Mouse (Mus musculus) forebrain, embryonic 12.5 days (tissue): Measurements from ENCODE around the gene Tmem87a. TPM values are rescaled to one million over a fixed set of nuclear protein-coding genes. Genes with fewer than 3 reads are reported as not detected.

Experiments used
- ATAC-seq: fragments of 200-750 bp; cut with Nextera tagmentation; 2 replicates; pipeline ENCODE4 v1.8.0; 2017; ENCODE audit warnings: moderate TSS enrichment; ENCODE audit not compliant: low FRiP score
- H3K27ac ChIP-seq: fragments of 300-500 bp; sonication (generic); 2 replicates; pipeline ENCODE4 v1.5.1; 2016; ENCODE audit warnings: mild to moderate bottlenecking
- H3K27me3 ChIP-seq: fragments of 300-500 bp; sonication (generic); 2 replicates; pipeline ENCODE4 v1.6.1; 2016; ENCODE audit warnings: mild to moderate bottlenecking
- H3K36me3 ChIP-seq: fragments of 300-500 bp; sonication (generic); replicated peaks from 2 replicates; pipeline ENCODE4 v1.6.1; 2016; ENCODE audit warnings: mild to moderate bottlenecking
- H3K4me1 ChIP-seq: fragments of 300-500 bp; sonication (generic); 2 replicates; pipeline ENCODE4 v1.6.1; 2016
- H3K4me2 ChIP-seq: fragments of 300-500 bp; sonication (generic); 2 replicates; pipeline ENCODE4 v1.6.1; 2016; ENCODE audit warnings: mild to moderate bottlenecking, moderate library complexity
- H3K4me3 ChIP-seq: fragments of 300-500 bp; sonication (generic); replicated peaks from 2 replicates; pipeline ENCODE4 v1.5.1; 2016; ENCODE audit warnings: mild to moderate bottlenecking
- H3K9ac ChIP-seq: fragments of 300-500 bp; sonication (generic); 2 replicates; pipeline ENCODE4 v1.6.1; 2016; ENCODE audit warnings: mild to moderate bottlenecking
- H3K9me3 ChIP-seq: fragments of 300-500 bp; sonication (generic); 2 replicates; pipeline ENCODE4 v1.6.1; 2016
- WGBS: fragments of 180-500 bp; shearing (Covaris S2); methylation state at CpG from one replicate; pipeline ENCODE4 v1.1.7; 2016; 5-methylcytosine and 5-hydroxymethylcytosine counted together
- polyA plus RNA-seq: library from polyadenylated mRNA; unstranded; fragments of >200 nt; fragmentation: Nextera tagmentation; extraction: Ambion mirVana; gene quantifications from 2 replicates; pipeline ENCODE4 v1.2.1, GENCODE M21; 2016

The Tmem87a gene
- polyA plus RNA-seq, 1 experiment from 2014 or later, result 10.2 TPM

DNA sequence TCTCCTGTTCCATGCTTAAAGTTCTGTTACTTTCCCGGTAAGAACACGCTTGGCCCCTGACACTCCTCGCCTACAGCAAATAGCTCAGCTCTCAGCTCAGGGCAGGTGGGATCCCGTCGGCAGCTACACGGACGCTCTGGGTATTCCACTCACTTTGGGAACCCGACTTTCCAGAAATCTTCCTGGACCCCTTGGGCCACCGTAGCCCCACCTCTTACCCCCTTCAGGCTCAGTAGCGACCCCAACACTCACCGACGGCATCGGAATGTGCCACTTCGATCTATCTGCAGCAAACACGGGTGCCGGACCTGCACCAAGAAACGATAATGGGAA lies 294 bp downstream of the Tmem87a start, which contains the start of gene Ganc:
Gene Ganc, plus strand, starts transcription at position 244 of the 333 bp plus-strand sequence.
- under 1% methylated on average over 17 of the region's 17 CpGs for WGBS
- no peaks in the 10 kb centered on the region; the same call in 1 of the 2 replicates for H3K9me3 ChIP-seq
- peak within 1 kb of the TSS; percentile 77 for H3K4me3 ChIP-seq
- H3K4me1 ChIP-seq, result peaks cover 19% of the 10 kb centered on the region
- H3K36me3 ChIP-seq, result no peaks in the 10 kb centered on the region; the same call in 1 of the 2 replicates
- H3K9ac ChIP-seq, result peak within 1 kb of the TSS; percentile 85
- peak within 1 kb of the TSS; percentile 73 for H3K4me2 ChIP-seq
- no peaks in the 10 kb centered on the region for H3K27me3 ChIP-seq
- peak; percentile 86 for ATAC-seq
- H3K27ac ChIP-seq, result peak within 1 kb of the TSS; percentile 93

GRCm38 (mm10) chr2:120402813-120403212 lies 1.1 kb downstream of the Tmem87a start:
- 62% methylated on average over 3 of the region's 3 CpGs for WGBS
- Histone ChIP-seq H3K36me3 (peaks cover 6% of the 10 kb centered on the region; the same call in 1 of the 2 replicates), H3K4me2 (peak overlapping the region; percentile 73), H3K9ac (no peak overlapping the region), H3K9me3 (no peaks in the 10 kb centered on the region), H3K27ac (no peak overlapping the region), H3K4me1 (peaks cover 19% of the 10 kb centered on the region), H3K4me3 (peak overlapping the region; percentile 77), H3K27me3 (no peaks in the 10 kb centered on the region)
- no peak for ATAC-seq

GRCm38 (mm10) chr2:120397951-120398350 lies 6.0 kb downstream of the Tmem87a start:
- no peak overlapping the region for H3K4me3 ChIP-seq
- H3K27ac ChIP-seq, result no peak overlapping the region
- peaks cover 32% of the 10 kb centered on the region for H3K36me3 ChIP-seq
- no peak overlapping the region for H3K9ac ChIP-seq
- ATAC-seq, result no peak
- no peaks in the 10 kb centered on the region for H3K9me3 ChIP-seq
- no peak overlapping the region for H3K4me2 ChIP-seq
- H3K4me1 ChIP-seq, result peaks cover 8% of the 10 kb centered on the region
- 91% methylated on average over 1 of the region's 1 CpGs for WGBS
- H3K27me3 ChIP-seq, result no peaks in the 10 kb centered on the region

DNA sequence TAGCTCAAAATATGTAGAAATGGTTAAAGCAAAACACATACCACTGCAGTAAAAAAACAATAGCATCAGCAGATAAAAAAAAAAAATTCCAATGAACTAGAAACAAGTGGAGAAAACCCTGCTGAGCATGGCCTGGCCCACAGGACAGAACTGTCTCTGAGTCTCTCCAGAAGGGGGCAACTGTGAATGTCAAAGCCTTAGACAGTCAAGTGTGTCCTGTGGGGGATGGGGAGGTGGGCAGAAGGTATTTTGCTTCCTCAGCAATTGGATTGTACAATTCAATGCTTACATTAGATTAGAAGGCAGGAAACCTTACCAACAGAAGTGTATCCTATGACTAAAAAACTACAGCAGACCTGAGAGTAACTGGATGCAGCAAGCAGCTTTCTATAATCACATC lies 11.5 kb downstream of the Tmem87a start:
- H3K36me3 ChIP-seq, result peaks cover 57% of the 10 kb centered on the region

GRCm38 (mm10) chr2:120390934-120391333 lies 13.0 kb downstream of the Tmem87a start:
- Histone ChIP-seq H3K27ac (no peak overlapping the region), H3K27me3 (no peaks in the 10 kb centered on the region), H3K36me3 (peaks cover 53% of the 10 kb centered on the region), H3K4me2 (no peak overlapping the region), H3K4me3 (no peak overlapping the region), H3K9me3 (no peaks in the 10 kb centered on the region), H3K4me1 (no peaks in the 10 kb centered on the region), H3K9ac (no peak overlapping the region)
- ATAC-seq, result no peak
- WGBS, result 100% methylated on average over 1 of the region's 1 CpGs

More for the DNA sequence above, 11.5 kb downstream of the Tmem87a start:
- Histone ChIP-seq H3K9me3 (no peaks in the 10 kb centered on the region), H3K9ac (no peak overlapping the region), H3K27me3 (no peaks in the 10 kb centered on the region), H3K4me3 (no peak overlapping the region), H3K4me2 (no peak overlapping the region), H3K27ac (no peak overlapping the region), H3K4me1 (no peaks in the 10 kb centered on the region)
- ATAC-seq, result no peak

DNA sequence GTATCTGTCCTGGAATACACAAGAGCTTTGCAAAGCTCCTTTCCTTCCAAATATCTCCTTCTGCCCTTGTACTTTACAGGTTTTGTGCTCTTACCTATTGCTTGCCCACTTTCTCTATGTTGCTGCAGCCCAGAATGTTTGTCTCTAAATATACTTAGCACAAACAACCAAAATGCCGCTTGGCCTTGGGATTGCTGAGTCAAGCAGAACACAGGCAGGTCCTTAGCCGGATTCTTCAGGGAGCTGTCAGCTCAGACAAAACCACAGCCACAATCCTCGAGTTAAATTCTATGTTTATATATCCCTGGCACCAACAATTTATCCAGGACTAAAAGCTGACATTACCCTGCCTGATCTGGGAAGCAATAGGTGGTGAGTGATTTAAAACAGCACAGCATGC lies 14.5 kb downstream of the Tmem87a start:
- H3K9ac ChIP-seq, result no peak overlapping the region
- H3K4me1 ChIP-seq, result no peaks in the 10 kb centered on the region
- 87% methylated on average over 3 of the region's 3 CpGs for WGBS
- peaks cover 49% of the 10 kb centered on the region for H3K36me3 ChIP-seq
- no peaks in the 10 kb centered on the region for H3K9me3 ChIP-seq
- H3K27me3 ChIP-seq, result no peaks in the 10 kb centered on the region
- H3K4me3 ChIP-seq, result no peak overlapping the region
- H3K27ac ChIP-seq, result no peak overlapping the region
- no peak overlapping the region for H3K4me2 ChIP-seq
- ATAC-seq, result no peak

DNA sequence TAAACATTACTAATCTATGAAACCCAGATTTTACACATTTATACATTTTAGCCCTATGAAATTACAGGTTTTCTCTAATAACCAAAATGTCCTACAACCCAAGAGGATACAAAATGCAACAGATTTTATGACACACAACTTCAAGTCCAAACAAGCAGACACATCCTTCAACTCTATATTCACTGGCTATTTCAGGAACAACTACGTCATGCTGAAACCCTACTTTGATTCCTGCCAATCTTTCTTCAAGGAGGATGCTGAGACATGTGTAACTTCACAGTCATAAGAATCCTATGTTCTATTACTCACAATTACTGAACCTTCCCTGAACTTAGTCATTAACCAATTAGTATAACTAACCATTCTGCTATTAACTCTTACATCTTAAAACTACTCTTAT lies 16.6 kb downstream of the Tmem87a start:
- no peak overlapping the region for H3K4me3 ChIP-seq
- ATAC-seq, result no peak
- no peaks in the 10 kb centered on the region for H3K9me3 ChIP-seq
- no peaks in the 10 kb centered on the region for H3K4me1 ChIP-seq
- WGBS, result 89% methylated on average over 1 of the region's 1 CpGs
- H3K36me3 ChIP-seq, result peaks cover 49% of the 10 kb centered on the region
- H3K27ac ChIP-seq, result no peak overlapping the region
- H3K4me2 ChIP-seq, result no peak overlapping the region
- H3K27me3 ChIP-seq, result no peaks in the 10 kb centered on the region
- H3K9ac ChIP-seq, result no peak overlapping the region

- Histone ChIP-seq H3K27ac (no peak overlapping the region), H3K4me3 (no peak overlapping the region), H3K4me2 (no peak overlapping the region), H3K9ac (no peak overlapping the region), H3K4me1 (no peaks in the 10 kb centered on the region), H3K36me3 (peaks cover 54% of the 10 kb centered on the region), H3K9me3 (no peaks in the 10 kb centered on the region), H3K27me3 (no peaks in the 10 kb centered on the region)
- 94% methylated on average over 1 of the region's 1 CpGs for WGBS
- ATAC-seq, result no peak
These were observed 17.6 kb downstream of the Tmem87a start for GRCm38 (mm10) chr2:120386264-120386663.

DNA sequence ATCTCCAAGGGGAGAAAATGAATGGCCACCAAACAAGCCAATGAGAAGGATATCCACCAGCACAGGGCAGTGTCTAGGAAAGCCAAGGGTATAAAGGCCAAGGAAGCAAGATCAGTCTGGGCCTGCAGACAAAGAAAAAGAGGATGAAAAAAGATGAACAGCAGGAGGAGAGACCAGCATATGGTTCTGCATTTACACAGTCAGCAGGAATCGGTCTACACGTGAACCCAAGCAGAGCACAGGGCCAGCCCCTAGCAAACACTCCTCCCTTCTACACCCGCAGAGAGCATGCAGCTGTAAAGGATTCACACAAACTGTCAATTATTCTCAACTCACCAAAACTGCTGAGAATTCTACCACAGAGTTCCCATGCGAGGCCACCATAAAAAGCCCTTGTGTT lies 30.1 kb downstream of the Tmem87a start:
- no peak for ATAC-seq
- no peaks in the 10 kb centered on the region for H3K27me3 ChIP-seq
- H3K4me1 ChIP-seq, result no peaks in the 10 kb centered on the region
- H3K9me3 ChIP-seq, result no peaks in the 10 kb centered on the region
- no peak overlapping the region for H3K4me3 ChIP-seq
- H3K36me3 ChIP-seq, result peaks cover 71% of the 10 kb centered on the region
- H3K9ac ChIP-seq, result no peak overlapping the region
- no peak overlapping the region for H3K4me2 ChIP-seq
- 87% methylated on average over 4 of the region's 4 CpGs for whole genome bisulfite sequencing
- H3K27ac ChIP-seq, result no peak overlapping the region

DNA sequence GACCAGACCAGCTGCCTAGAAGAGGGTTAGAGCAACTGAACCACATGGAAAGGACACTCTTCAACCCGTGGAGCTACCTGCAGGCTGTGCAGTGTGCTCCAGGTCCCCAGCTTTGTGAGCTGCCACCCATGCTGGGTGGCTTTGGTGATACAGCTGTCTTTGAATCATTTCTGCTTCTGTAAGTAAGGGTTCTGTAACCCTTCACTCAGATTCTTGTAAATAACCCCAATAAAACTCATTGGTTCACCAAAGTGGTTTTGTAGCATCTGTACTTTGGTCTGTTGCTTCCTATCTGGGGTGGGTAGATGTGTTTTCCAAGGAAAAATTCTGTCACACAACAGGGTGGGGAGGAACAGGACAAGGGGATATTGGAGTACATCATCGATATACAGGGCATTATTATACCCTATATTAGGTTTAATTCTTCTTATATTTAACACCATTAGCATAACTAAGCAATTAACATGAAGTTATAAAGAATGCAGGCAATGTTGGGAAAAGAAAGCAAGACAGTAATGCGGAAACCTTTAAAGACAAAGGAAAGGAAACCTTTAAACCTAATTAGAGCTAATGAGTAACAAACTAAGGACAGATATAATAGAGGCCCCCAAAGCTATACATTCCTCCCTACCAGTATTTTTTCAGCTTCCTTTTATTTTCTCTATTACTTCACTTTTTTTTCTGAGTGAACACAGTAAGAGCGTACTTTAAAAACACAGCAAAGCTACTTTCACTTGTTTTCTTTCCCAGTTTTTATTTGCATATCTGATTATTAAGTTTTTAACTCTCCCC lies 36.3 kb downstream of the Tmem87a start:
- Histone ChIP-seq H3K4me2 (no peak overlapping the region), H3K27me3 (no peaks in the 10 kb centered on the region), H3K4me3 (no peak overlapping the region), H3K4me1 (no peaks in the 10 kb centered on the region), H3K9me3 (no peaks in the 10 kb centered on the region), H3K36me3 (peaks cover 66% of the 10 kb centered on the region), H3K9ac (no peak overlapping the region), H3K27ac (no peak overlapping the region)
- ATAC-seq, result no peak
- WGBS, result 96% methylated on average over 4 of the region's 4 CpGs

DNA sequence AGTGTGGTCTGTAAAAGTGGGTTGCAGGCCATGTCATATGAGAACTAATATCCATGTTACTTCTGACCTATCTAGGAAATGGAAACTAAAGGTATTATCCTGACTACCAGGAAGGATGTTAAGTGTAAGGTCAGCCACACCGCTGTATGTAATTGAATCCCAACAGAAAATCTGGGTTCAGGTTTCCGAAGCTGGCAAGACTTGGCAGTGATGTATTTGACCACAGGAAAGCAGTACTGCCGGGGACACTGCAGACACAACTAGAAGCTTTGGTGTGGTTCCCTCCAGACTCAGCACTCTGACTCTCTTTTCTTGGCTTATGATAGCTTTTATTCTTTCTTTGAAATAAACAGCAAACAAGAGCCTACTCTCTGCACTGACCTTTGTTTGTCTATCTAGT lies 37.4 kb downstream of the Tmem87a start:
- no peak for ATAC-seq
- H3K4me1 ChIP-seq, result no peaks in the 10 kb centered on the region
- peaks cover 69% of the 10 kb centered on the region for H3K36me3 ChIP-seq
- H3K9ac ChIP-seq, result no peak overlapping the region
- H3K9me3 ChIP-seq, result no peaks in the 10 kb centered on the region
- WGBS, result 96% methylated on average over 3 of the region's 3 CpGs
- no peaks in the 10 kb centered on the region for H3K27me3 ChIP-seq
- H3K4me2 ChIP-seq, result no peak overlapping the region
- no peak overlapping the region for H3K27ac ChIP-seq
- H3K4me3 ChIP-seq, result no peak overlapping the region

DNA sequence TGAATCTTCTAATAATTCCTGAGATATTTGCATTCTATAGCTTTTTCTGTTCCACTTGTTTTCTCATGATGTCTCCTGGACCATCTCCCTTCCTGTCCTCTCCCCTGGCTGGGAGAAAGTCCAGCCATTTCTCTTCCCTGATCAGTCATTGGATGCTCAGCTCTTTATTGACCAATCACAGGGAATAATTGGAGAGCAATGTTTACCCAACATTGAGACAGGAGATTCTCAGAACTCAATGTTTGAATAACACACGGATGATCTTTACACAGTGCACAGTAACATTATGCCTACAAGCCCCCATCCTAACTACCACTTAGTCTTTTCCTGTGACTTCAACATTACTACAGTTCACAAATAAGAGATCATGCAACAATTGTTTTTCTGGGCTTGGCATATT lies 43.5 kb downstream of the Tmem87a start:
- H3K27me3 ChIP-seq, result no peaks in the 10 kb centered on the region
- H3K9ac ChIP-seq, result no peak overlapping the region
- peaks cover 59% of the 10 kb centered on the region for H3K36me3 ChIP-seq
- H3K4me3 ChIP-seq, result no peak overlapping the region
- no peaks in the 10 kb centered on the region for H3K9me3 ChIP-seq
- ATAC-seq, result no peak
- H3K4me1 ChIP-seq, result no peaks in the 10 kb centered on the region
- no peak overlapping the region for H3K4me2 ChIP-seq
- WGBS, result 82% methylated on average over 1 of the region's 1 CpGs
- no peak overlapping the region for H3K27ac ChIP-seq
